Mouse (Mus musculus): Measurements from ENCODE around the gene Anpep. TPM values are rescaled to one million over a fixed set of nuclear protein-coding genes. Genes with fewer than 3 reads are reported as not detected.

The Anpep gene
- polyA plus RNA-seq, 1 experiment: 1.2 TPM

- Histone ChIP-seq H3K4me1 (ENCODE audit: control insufficient read depth, insufficient read depth, low read length) (no peaks in the 10 kb centered on the region), H3K4me3 (replicated peaks; ENCODE audit: control insufficient read depth, low read depth, low read length) (no peak overlapping the region), H3K27ac (ENCODE audit: control insufficient read depth, insufficient read depth, low read depth, low read length, poor library complexity) (no peak overlapping the region)
- TF ChIP-seq POLR2A (IDR thresholded peaks at IDR 0.05; ENCODE audit: borderline replicate concordance, control insufficient read depth, low read depth, low read length): no peak
- TF ChIP-seq CTCF (IDR thresholded peaks at IDR 0.05; ENCODE audit: control insufficient read depth, insufficient read depth, low read length): no peak
- 67% methylated on average over 2 of the region's 2 CpGs for WGBS
Observed at GRCm38 (mm10) chr7:79878455-79879025, 17.7 kb upstream of the Anpep start.

GRCm38 (mm10) chr7:79873407-79873806 is 12.5 kb upstream of the Anpep start:
- H3K4me1 ChIP-seq (ENCODE audit: control insufficient read depth, insufficient read depth, low read length): no peaks in the 10 kb centered on the region
- no peak for TF ChIP-seq POLR2A (IDR thresholded peaks at IDR 0.05; ENCODE audit: borderline replicate concordance, control insufficient read depth, low read depth, low read length)
- no peak for TF ChIP-seq CTCF (IDR thresholded peaks at IDR 0.05; ENCODE audit: control insufficient read depth, insufficient read depth, low read length)
- no peak overlapping the region for H3K4me3 ChIP-seq (replicated peaks; ENCODE audit: control insufficient read depth, low read depth, low read length)
- no peak overlapping the region for H3K27ac ChIP-seq (ENCODE audit: control insufficient read depth, insufficient read depth, low read depth, low read length, poor library complexity)
- 77% methylated on average over 6 of the region's 6 CpGs for WGBS

- TF ChIP-seq CTCF (IDR thresholded peaks at IDR 0.05; ENCODE audit: control insufficient read depth, insufficient read depth, low read length): no peak
- TF ChIP-seq POLR2A (IDR thresholded peaks at IDR 0.05; ENCODE audit: borderline replicate concordance, control insufficient read depth, low read depth, low read length): no peak
- H3K4me3 ChIP-seq (replicated peaks; ENCODE audit: control insufficient read depth, low read depth, low read length): no peak overlapping the region
- WGBS: 86% methylated on average over 6 of the region's 6 CpGs
Observed at GRCm38 (mm10) chr7:79871797-79872345, 11.0 kb upstream of the Anpep start.

GRCm38 (mm10) chr7:79869072-79869719 is 8.3 kb upstream of the Anpep start:
- TF ChIP-seq CTCF (IDR thresholded peaks at IDR 0.05; ENCODE audit: control insufficient read depth, insufficient read depth, low read length): no peak
- no peak for TF ChIP-seq POLR2A (IDR thresholded peaks at IDR 0.05; ENCODE audit: borderline replicate concordance, control insufficient read depth, low read depth, low read length)
- 46% methylated on average over 6 of the region's 6 CpGs for WGBS
- Histone ChIP-seq H3K27ac (ENCODE audit: control insufficient read depth, insufficient read depth, low read depth, low read length, poor library complexity) (no peak overlapping the region), H3K4me1 (ENCODE audit: control insufficient read depth, insufficient read depth, low read length) (no peaks in the 10 kb centered on the region), H3K4me3 (replicated peaks; ENCODE audit: control insufficient read depth, low read depth, low read length) (no peak overlapping the region)

More at GRCm38 (mm10) chr7:79871797-79872345, 11.0 kb upstream of the Anpep start:
- H3K27ac ChIP-seq (ENCODE audit: control insufficient read depth, insufficient read depth, low read depth, low read length, poor library complexity): no peak overlapping the region
- H3K4me1 ChIP-seq (ENCODE audit: control insufficient read depth, insufficient read depth, low read length): no peaks in the 10 kb centered on the region

GRCm38 (mm10) chr7:79868475-79868874 is 7.6 kb upstream of the Anpep start:
- H3K4me1 ChIP-seq (ENCODE audit: control insufficient read depth, insufficient read depth, low read length): no peaks in the 10 kb centered on the region
- no peak overlapping the region for H3K27ac ChIP-seq (ENCODE audit: control insufficient read depth, insufficient read depth, low read depth, low read length, poor library complexity)
- TF ChIP-seq CTCF (IDR thresholded peaks at IDR 0.05; ENCODE audit: control insufficient read depth, insufficient read depth, low read length) (no peak), POLR2A (IDR thresholded peaks at IDR 0.05; ENCODE audit: borderline replicate concordance, control insufficient read depth, low read depth, low read length) (no peak)
- WGBS: 76% methylated on average over 7 of the region's 7 CpGs
- H3K4me3 ChIP-seq (replicated peaks; ENCODE audit: control insufficient read depth, low read depth, low read length): no peak overlapping the region

GRCm38 (mm10) chr7:79867861-79868260 is 7.0 kb upstream of the Anpep start:
- 86% methylated on average over 13 of the region's 13 CpGs for WGBS
- Histone ChIP-seq H3K4me1 (ENCODE audit: control insufficient read depth, insufficient read depth, low read length) (no peaks in the 10 kb centered on the region), H3K4me3 (replicated peaks; ENCODE audit: control insufficient read depth, low read depth, low read length) (no peak overlapping the region), H3K27ac (ENCODE audit: control insufficient read depth, insufficient read depth, low read depth, low read length, poor library complexity) (no peak overlapping the region)
- no peak for TF ChIP-seq CTCF (IDR thresholded peaks at IDR 0.05; ENCODE audit: control insufficient read depth, insufficient read depth, low read length)
- TF ChIP-seq POLR2A (IDR thresholded peaks at IDR 0.05; ENCODE audit: borderline replicate concordance, control insufficient read depth, low read depth, low read length): no peak

- Histone ChIP-seq H3K4me3 (replicated peaks; ENCODE audit: control insufficient read depth, low read depth, low read length) (no peak overlapping the region), H3K27ac (ENCODE audit: control insufficient read depth, insufficient read depth, low read depth, low read length, poor library complexity) (no peak overlapping the region), H3K4me1 (ENCODE audit: control insufficient read depth, insufficient read depth, low read length) (no peaks in the 10 kb centered on the region)
- TF ChIP-seq CTCF (IDR thresholded peaks at IDR 0.05; ENCODE audit: control insufficient read depth, insufficient read depth, low read length): no peak
- no peak for TF ChIP-seq POLR2A (IDR thresholded peaks at IDR 0.05; ENCODE audit: borderline replicate concordance, control insufficient read depth, low read depth, low read length)
- 85% methylated on average over 3 of the region's 3 CpGs for WGBS
Observed at GRCm38 (mm10) chr7:79866294-79867000, 5.6 kb upstream of the Anpep start.

GRCm38 (mm10) chr7:79861794-79862193 is 935 bp upstream of the Anpep start:
- Histone ChIP-seq H3K4me1 (ENCODE audit: control insufficient read depth, insufficient read depth, low read length) (no peaks in the 10 kb centered on the region), H3K27ac (ENCODE audit: control insufficient read depth, insufficient read depth, low read depth, low read length, poor library complexity) (no peak overlapping the region), H3K4me3 (replicated peaks; ENCODE audit: control insufficient read depth, low read depth, low read length) (no peak overlapping the region)
- WGBS: 76% methylated on average over 8 of the region's 8 CpGs
- TF ChIP-seq POLR2A (IDR thresholded peaks at IDR 0.05; ENCODE audit: borderline replicate concordance, control insufficient read depth, low read depth, low read length) (no peak), CTCF (IDR thresholded peaks at IDR 0.05; ENCODE audit: control insufficient read depth, insufficient read depth, low read length) (no peak)

Data from bone marrow, adult 2 months (tissue).